Mouse (Mus musculus): ENCODE results near the gene Gm21693.
"Not testable (repeated sequence)": the region's sequence is repeated elsewhere in the genome, so short reads cannot be mapped to it uniquely, and the experiment has no call there.

Gene Gm21693

DNA sequence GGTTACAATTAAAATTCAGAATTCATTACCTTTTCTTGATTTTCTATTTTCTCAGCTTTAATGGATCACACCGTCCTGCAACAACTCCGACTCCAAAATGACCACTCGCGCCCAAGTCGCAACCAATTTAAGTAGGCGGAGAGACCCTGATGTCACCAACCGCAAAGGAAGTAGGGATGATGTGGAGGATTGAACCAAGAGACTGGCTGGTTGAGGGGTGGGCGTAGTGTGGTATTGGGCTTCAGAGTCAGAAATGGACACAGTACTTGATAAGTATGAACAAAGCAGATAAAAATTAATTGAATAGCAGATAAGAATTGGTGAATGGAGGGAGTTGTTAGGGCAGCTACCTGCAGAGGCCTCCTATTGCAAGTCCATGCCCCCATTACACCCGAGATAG lies at the start of gene Gm21693:
Gene Gm21693 (minus strand): TSS at position 101 of the 400 bp plus-strand sequence.
- not testable (repeated sequence) for DNase-seq (ENCODE audit: extremely low read depth, low read depth, low spot score)

GRCm38 (mm10) chrY:3340661-3341060 lies 4.5 kb downstream of the Gm21693 start:
- not testable (repeated sequence) for DNase-seq (ENCODE audit: extremely low read depth, low read depth, low spot score)

GRCm38 (mm10) chrY:3306349-3306748 lies 38.8 kb downstream of the Gm21693 start, which contains the start of gene Gm21677:
Gm21677 (minus strand) TSS chrY:3306449.
- not testable (repeated sequence) for DNase-seq (ENCODE audit: extremely low read depth, low read depth, low spot score)

Measured in fat pad, adult 2 months (tissue).